Mouse (Mus musculus) adrenal gland, adult 2 months (tissue): ENCODE results near the gene Gng10. TPM values are rescaled to one million over a fixed set of nuclear protein-coding genes. Genes with fewer than 3 reads are reported as not detected.
A peak's percentile ranks its signal among the peaks of the same experiment; 100 is the strongest.

Experiments used
- DNase-seq: peaks from one replicate; pipeline ENCODE4 v3.0.0; 2021
- polyA plus RNA-seq: library from polyadenylated mRNA; depleted of rRNA; stranded (reverse); fragments of >200 nt; gene quantifications from 2 replicates; pipeline ENCODE4 v1.2.3, GENCODE M21; 2012; rRNA removed
- total RNA-seq, 2 experiments: library from RNA; stranded (reverse); gene quantifications; 2 replicates each; pipeline ENCODE4 v1.2.3; 2021

The Gng10 gene
- total and polyA plus RNA-seq, 3 experiments, result 21.4 to 38.3 (median 25.1) TPM

GRCm38 (mm10) chr4:59015181-59015580, 19.7 kb upstream of the Gng10 start:
- DNase-seq, result no peak

GRCm38 (mm10) chr4:59016922-59017321, 18.0 kb upstream of the Gng10 start:
- no peak for DNase-seq

GRCm38 (mm10) chr4:59034325-59034917, 467 bp upstream of the Gng10 start:
- no peak for DNase-seq

GRCm38 (mm10) chr4:59035786-59036350, 980 bp downstream of the Gng10 start:
- no peak for DNase-seq

- DNase-seq, result peak; percentile 72
These were observed 1.7 kb downstream of the Gng10 start for GRCm38 (mm10) chr4:59036490-59037127.

DNA sequence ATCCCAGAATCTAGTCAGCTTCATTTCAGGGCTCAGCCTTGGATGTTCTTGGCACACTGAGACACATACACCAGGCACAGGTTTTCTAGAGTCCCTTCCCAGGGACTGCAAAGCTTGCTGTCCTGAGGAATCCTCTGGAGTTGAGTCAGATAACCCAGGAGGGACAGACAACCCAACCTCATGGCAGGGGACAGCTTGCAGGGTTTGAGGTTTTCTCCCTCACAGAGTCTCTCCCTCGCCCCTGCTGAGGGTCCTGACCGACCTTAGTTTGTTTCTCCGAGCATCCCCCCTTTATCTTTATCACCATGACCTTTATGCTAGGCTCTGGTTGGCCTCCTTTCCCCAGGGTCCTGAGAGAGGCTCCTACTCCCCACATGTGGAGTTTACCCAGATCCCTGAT, 2.6 kb downstream of the Gng10 start:
- no peak for DNase-seq

DNA sequence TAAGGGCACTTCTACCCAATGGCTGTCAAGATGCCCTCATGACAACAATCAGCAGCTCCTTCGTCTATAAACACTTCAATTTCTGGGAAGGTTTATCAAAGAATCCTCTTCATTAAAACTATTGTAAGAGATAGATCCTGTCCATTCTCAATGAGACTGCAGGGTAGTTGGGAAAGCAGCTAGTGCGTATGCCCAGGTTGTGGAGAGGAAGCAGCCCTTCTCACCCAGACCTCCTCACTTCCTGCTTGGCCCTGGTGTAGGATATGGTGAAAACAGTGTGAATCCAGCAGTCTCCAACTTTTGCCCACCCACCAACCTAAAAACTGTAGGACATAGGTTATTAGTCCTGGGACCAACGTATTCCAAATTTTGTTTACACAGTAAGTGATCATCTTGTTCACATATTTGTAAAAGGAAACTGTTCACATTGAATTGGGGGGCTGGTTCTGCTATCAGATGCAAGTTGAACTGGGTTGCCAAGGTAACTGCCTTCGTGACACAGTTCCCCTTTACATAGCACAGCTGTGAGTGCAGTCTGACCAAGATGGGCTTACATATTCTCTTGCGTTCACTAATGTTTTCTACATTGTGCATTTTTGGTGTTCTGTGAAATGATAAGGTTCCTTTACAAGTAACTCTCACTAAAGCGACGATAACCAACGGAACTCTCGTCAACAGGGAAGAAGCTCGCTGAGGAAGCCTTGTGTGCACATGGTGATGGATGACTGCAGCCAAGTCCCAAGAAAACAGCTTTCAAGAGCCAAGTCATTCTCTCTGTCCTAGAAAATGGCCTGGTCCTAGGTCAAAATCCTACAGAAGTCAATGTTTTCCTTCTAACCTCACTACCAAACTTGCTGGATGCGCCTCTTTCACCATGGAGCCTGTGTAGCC, 5.8 kb downstream of the Gng10 start:
- DNase-seq, result no peak

DNA sequence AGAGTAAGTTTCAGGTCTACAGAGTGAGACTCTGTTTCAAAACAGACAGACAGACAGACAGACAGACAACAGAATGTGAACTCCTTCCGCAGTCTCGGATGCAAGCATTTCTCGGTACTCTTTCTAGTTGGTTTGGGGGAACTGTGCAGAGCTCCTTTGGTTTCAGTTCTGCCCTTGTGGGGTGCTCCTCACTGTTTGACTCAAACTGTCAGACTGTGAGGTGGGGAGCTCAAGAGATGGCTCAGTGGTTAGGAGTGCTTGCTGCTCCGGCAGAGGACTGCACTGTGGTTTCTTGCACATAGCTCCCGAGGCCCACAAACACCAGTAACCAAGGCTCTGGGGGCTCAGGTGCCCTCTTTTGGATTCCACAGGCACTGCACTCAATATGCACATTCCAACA, 8.2 kb downstream of the Gng10 start:
- no peak for DNase-seq

- no peak for DNase-seq
These were observed 9.0 kb downstream of the Gng10 start for GRCm38 (mm10) chr4:59043891-59044290.

GRCm38 (mm10) chr4:59047222-59047621, 12.3 kb downstream of the Gng10 start:
- DNase-seq, result no peak

DNA sequence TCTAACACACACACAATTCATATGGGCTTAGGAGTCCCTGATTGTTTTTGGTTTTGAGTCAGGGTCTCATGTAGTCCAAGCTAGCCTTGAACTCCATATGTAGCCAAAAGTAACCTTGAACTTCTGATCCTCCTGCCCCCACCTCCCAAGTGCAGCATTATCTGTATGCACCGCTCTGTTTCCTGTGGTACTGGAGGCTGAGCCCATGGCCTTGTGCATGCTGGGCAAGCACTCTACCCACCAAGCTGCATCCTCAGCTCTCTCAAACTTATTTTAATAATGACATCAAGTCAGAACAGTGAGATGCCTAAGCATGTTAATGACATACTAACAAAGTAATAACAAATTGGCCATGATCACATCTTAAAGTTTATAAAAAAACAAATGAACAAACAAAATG, 16.2 kb downstream of the Gng10 start:
- no peak for DNase-seq

DNA sequence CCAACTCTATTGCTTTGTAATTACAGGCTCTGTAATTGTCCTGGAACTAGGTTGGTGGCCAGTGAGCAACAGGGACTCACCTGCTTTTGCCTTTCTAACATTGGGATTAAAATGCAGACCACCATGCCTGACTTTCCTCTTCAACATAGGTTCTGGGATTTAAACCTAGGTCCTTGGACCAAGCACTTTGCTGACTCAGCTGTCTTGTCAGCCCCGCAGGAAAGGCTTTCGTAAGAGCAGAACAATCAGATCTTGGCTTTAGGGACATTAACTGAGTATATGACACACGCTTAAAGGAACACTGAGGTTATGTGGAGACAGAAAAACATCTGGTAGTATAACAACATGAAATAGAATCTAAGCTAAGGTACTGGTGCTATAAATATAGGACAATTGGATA, 23.0 kb downstream of the Gng10 start:
- no peak for DNase-seq

DNA sequence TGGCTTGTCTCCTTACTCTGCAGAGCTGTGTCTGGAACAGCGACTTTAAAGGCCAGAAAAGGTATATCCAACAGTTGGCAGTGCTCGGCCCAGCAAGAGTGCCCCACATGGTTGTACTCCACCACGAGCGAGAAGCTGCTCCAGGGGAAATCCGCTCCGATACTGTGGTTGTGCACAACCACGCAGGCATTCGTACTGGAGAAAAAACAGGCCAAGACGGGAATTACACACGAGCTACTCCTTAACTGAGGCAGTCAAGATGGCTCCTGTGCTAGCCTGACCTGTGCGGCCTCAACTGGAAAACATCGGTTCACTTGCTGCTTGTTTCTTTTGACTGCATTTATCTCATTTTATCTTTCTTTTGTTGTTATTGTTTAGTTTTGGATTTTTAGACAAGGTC, 27.6 kb downstream of the Gng10 start:
- no peak for DNase-seq

DNA sequence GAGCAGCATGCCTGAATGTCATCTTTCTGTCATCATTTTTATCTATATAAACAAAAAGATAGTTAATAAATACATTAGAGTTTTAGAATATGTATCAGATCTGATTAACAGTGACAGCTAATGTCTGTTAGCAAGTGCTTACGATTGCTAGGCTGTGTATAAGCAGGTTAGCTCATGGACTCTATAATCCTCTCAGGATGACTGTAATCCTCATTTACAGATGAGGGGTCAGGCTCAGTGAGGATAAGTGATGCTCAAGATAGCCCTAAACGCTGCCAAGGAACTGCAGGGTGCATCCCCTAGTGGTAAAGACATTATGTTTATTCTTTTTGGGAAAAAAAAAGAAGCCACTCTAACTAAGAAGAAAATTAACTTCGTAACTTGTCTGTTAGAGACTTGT, 34.4 kb downstream of the Gng10 start:
- DNase-seq, result no peak

- DNase-seq, result no peak
These were observed 48.5 kb downstream of the Gng10 start for GRCm38 (mm10) chr4:59083430-59083829.

- DNase-seq, result no peak
These were observed 54.5 kb downstream of the Gng10 start for GRCm38 (mm10) chr4:59089391-59089790.

Other genes with a start within 250 kb of the Gng10 start
- gene Olfr267, start 247.4 kb upstream of the Gng10 start, total RNA-seq, result under 1 TPM; 0.07 to 0.35 TPM
- gene Olfr267, start 247.4 kb upstream of the Gng10 start, polyA plus RNA-seq, result not detected in 2 replicates
- gene Ecpas, start 122.3 kb upstream of the Gng10 start, total RNA-seq, result 100 to 1,000 TPM; 132 to 194 TPM
- 55.6 and 63.9 TPM in 2 replicates for gene Ecpas, start 122.3 kb upstream of the Gng10 start, polyA plus RNA-seq
- 1 to 10 TPM; 3.1 to 3.5 TPM for gene Zkscan16, start 91.5 kb upstream of the Gng10 start, total RNA-seq
- 0.17 TPM in 1 of 2 replicates, not detected in the other for gene Zkscan16, start 91.5 kb upstream of the Gng10 start, polyA plus RNA-seq
- gene Ptgr1, start 48.0 kb upstream of the Gng10 start, total RNA-seq, result 10 to 100 TPM; 12.1 to 26.9 TPM
- 2.0 and 2.4 TPM in 2 replicates for gene Ptgr1, start 48.0 kb upstream of the Gng10 start, polyA plus RNA-seq
- 10 to 100 TPM; 16.8 to 20.5 TPM for gene Dnajc25, start 40.0 kb upstream of the Gng10 start, total RNA-seq
- gene Dnajc25, start 40.0 kb upstream of the Gng10 start, polyA plus RNA-seq, result 6.9 and 7.3 TPM in 2 replicates
- gene Gm20503, start 31.9 kb upstream of the Gng10 start, total RNA-seq, result 1 to 10 TPM in 1 of 2 experiments, not detected in 1; 2.9 TPM
- not detected in 2 replicates for gene Gm20503, start 31.9 kb upstream of the Gng10 start, polyA plus RNA-seq
- gene AI481877, start 103.9 kb downstream of the Gng10 start, total RNA-seq, result not detected
- not detected in 2 replicates for gene AI481877, start 103.9 kb downstream of the Gng10 start, polyA plus RNA-seq
- gene Ugcg, start 154.2 kb downstream of the Gng10 start, total RNA-seq, result 10 to 100 TPM; 26.5 to 44.3 TPM
- 41.7 and 49.9 TPM in 2 replicates for gene Ugcg, start 154.2 kb downstream of the Gng10 start, polyA plus RNA-seq